Mouse (Mus musculus) hindbrain, embryonic 14.5 days (tissue): Measurements from ENCODE around the gene Acadvl. TPM values are rescaled to one million over a fixed set of nuclear protein-coding genes. Genes with fewer than 3 reads are reported as not detected.
A peak's percentile ranks its signal among the peaks of the same experiment; 100 is the strongest.

Source experiments
- ATAC-seq: fragments of 200-750 bp; cut with Nextera tagmentation; 2 replicates; pipeline ENCODE4 v1.8.0; 2017; ENCODE audit warnings: moderate number of reproducible peaks, mild to moderate bottlenecking, moderate TSS enrichment, moderate library complexity; ENCODE audit not compliant: low FRiP score
- DNase-seq: peaks from one replicate; pipeline ENCODE4 v3.0.0-alpha.2; 2015; ENCODE audit warnings: low spot score
- H3K27ac ChIP-seq: fragments of 300-500 bp; sonication (generic); 2 replicates; pipeline ENCODE4 v1.5.1; 2014; ENCODE audit warnings: mild to moderate bottlenecking, moderate library complexity
- H3K27me3 ChIP-seq: fragments of 300-500 bp; sonication (generic); 2 replicates; pipeline ENCODE4 v1.6.1; 2014; ENCODE audit warnings: mild to moderate bottlenecking, low read length, mixed read lengths; ENCODE audit not compliant: control insufficient read depth, insufficient read depth
- H3K36me3 ChIP-seq: fragments of 300-500 bp; sonication (generic); replicated peaks from 2 replicates; pipeline ENCODE4 v1.6.1; 2014; ENCODE audit not compliant: control insufficient read depth, insufficient read depth
- H3K4me1 ChIP-seq: fragments of 300-500 bp; sonication (generic); replicated peaks from 2 replicates; pipeline ENCODE4 v1.6.1; 2014; ENCODE audit warnings: antibody characterized with exemption, low read length, mixed read lengths; ENCODE audit not compliant: control insufficient read depth, insufficient read depth
- H3K4me2 ChIP-seq: fragments of 300-500 bp; sonication (generic); replicated peaks from 2 replicates; pipeline ENCODE4 v1.6.1; 2014; ENCODE audit warnings: mild to moderate bottlenecking, moderate library complexity
- H3K4me3 ChIP-seq: fragments of 300-500 bp; sonication (generic); replicated peaks from 2 replicates; pipeline ENCODE4 v1.5.1; 2014; ENCODE audit warnings: mild to moderate bottlenecking, low read length
- H3K9ac ChIP-seq: fragments of 300-500 bp; sonication (generic); 2 replicates; pipeline ENCODE4 v1.6.1; 2014
- H3K9me3 ChIP-seq: fragments of 300-500 bp; sonication (generic); 2 replicates; pipeline ENCODE4 v1.6.1; 2016; ENCODE audit warnings: low read length; ENCODE audit not compliant: control insufficient read depth
- WGBS: fragments of 180-500 bp; shearing (Covaris S2); extraction: QIAGEN DNeasy Blood & Tissue Kit; methylation state at CpG from one replicate; pipeline ENCODE4 v1.1.7; 2014; 5-methylcytosine and 5-hydroxymethylcytosine counted together
- polyA plus RNA-seq: library from polyadenylated mRNA; unstranded; fragments of >200 nt; fragmentation: Nextera tagmentation; extraction: Ambion mirVana; gene quantifications from 2 replicates; pipeline ENCODE4 v1.2.1, GENCODE M21; 2014

The Acadvl gene
- polyA plus RNA-seq, 1 experiment from 2014 or later = 56.1 TPM

DNA sequence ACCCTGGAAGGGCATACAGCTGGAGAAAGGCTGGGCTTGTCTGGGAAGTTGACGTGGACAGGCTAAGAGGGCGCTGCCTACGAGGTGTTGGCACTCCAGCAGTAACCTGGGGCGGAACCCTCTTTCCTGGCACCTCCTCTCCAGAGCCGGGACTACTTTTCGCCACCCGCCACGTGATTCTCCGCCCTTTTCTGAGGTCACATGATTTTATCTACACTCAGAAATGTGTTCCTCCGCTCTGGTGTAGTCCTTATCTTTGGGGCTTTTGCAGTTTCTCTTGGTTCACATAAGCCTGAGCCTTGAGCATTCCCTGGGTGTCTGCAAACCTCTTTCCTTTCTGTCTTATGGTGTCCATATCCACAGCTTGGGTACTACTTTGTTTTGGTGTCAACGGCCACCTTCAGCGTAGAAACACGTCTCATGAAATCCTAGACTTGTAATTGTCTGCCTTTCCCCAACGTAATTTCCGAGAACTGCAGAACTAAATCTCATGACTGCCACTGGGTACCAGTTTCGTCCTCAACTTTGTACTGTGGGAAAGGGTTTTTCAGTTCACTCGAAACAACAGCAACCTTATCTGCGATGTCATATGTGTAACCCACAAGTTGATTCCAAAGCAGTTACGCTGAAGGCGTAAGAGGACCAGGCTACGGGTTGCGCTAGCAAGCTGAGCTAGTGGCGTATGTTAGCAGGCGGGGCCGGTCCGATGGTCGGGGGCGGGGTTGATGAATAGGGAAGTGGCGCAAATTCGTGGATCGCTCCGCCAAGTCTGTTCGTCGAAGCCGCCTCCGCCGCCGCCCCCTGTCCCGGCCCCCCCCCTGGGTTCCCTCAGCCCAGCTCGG, 24.1 kb downstream of the Acadvl start, which contains the start of gene Gabarap:
Gabarap (plus strand) TSS at position 294 of the 842 bp plus-strand sequence.
- peaks cover 62% of the 10 kb centered on the region for H3K36me3 ChIP-seq

DNA sequence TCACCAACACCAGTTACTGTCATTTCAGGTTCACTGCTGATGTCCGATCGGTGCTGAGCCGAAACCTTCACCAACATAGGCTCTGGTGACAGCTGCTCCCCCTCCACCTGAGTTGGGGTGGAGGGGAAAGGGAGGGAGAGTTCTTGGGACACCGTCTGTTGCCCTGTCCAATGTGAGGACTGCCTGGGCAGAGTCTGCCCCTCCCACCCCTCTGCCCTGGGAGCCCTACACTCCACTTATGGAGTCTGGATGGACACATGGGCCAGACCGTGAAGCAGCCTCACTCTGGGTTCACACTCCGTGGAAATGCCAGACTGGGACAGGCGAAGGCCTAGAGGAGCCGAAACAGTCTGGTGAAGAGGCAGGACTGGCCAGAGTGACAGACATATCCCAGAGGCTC, 25.3 kb downstream of the Acadvl start:
- Histone ChIP-seq H3K36me3 (peaks cover 72% of the 10 kb centered on the region), H3K9ac (no peak overlapping the region), H3K27ac (no peak overlapping the region), H3K4me1 (peaks cover 9% of the 10 kb centered on the region), H3K4me2 (no peak overlapping the region), H3K27me3 (no peaks in the 10 kb centered on the region), H3K4me3 (no peak overlapping the region), H3K9me3 (no peaks in the 10 kb centered on the region)
- DNase-seq (no peak), ATAC-seq (no peak)
- 96% methylated on average over 8 of the region's 8 CpGs for WGBS

More for the DNA sequence above, 24.1 kb downstream of the Acadvl start, which contains the start of gene Gabarap:
- H3K9me3 ChIP-seq = no peaks in the 10 kb centered on the region
- peaks cover 9% of the 10 kb centered on the region for H3K4me1 ChIP-seq
- under 1% methylated on average over 40 of the region's 40 CpGs for whole genome bisulfite sequencing
- peak within 1 kb of the TSS; percentile 78 for H3K4me3 ChIP-seq
- no peaks in the 10 kb centered on the region for H3K27me3 ChIP-seq
- DNase-seq = peak; percentile 98
- peak within 1 kb of the TSS; percentile 70 for H3K4me2 ChIP-seq
- peak within 1 kb of the TSS; percentile 91 for H3K9ac ChIP-seq
- peak; percentile 68 for ATAC-seq
- peak within 1 kb of the TSS; percentile 92 for H3K27ac ChIP-seq

DNA sequence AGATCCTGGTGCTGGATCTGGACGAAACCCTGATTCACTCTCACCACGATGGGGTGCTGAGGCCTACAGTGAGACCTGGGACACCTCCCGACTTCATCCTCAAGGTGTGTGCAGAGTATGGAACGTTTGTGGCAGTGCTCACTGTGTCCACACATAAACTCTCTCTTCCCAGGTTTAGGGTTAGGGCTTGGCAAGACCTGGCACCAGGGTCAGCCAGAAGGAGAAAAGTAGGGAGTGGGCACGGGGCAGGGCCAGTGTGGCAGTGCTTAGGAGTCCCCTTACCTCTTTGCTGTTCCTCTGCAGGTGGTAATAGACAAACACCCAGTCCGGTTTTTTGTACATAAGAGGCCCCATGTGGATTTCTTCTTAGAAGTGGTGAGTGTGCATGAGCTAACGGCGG, 30.8 kb downstream of the Acadvl start:
- no peak overlapping the region for H3K4me3 ChIP-seq
- H3K27ac ChIP-seq = no peak overlapping the region
- no peak for DNase-seq
- H3K27me3 ChIP-seq = no peaks in the 10 kb centered on the region
- no peak for ATAC-seq
- H3K9me3 ChIP-seq = no peaks in the 10 kb centered on the region
- 91% methylated on average over 8 of the region's 8 CpGs for WGBS
- H3K36me3 ChIP-seq = peaks cover 58% of the 10 kb centered on the region
- H3K4me2 ChIP-seq = no peak overlapping the region
- H3K9ac ChIP-seq = no peak overlapping the region
- H3K4me1 ChIP-seq = peaks cover 20% of the 10 kb centered on the region

DNA sequence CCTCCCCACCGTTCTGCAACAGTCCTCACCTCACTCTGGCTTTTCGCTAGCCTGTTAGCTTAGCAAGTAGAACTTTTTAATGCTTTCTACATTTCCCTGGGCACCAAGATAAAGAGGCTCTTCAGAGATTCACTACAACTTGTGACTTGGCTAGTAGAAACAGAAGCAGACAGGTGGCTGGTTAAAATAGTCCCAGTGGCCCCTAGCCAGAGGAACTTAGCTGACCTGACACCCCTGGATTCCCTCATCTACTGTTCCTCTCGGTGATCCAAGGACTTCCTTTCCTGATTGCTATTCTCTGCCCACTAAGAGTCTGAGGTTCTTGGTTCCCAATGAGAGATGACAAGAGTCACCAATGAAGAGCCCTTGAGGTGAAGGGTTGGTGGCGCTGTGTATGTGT, 31.8 kb downstream of the Acadvl start:
- peaks cover 27% of the 10 kb centered on the region for H3K4me1 ChIP-seq
- no peak for ATAC-seq
- no peak overlapping the region for H3K27ac ChIP-seq
- no peaks in the 10 kb centered on the region for H3K27me3 ChIP-seq
- no peaks in the 10 kb centered on the region for H3K9me3 ChIP-seq
- 91% methylated on average over 4 of the region's 4 CpGs for WGBS
- DNase-seq = no peak
- peaks cover 48% of the 10 kb centered on the region for H3K36me3 ChIP-seq
- 0 out of 2 replicates have a peak overlapping the region, but pooled peaks have one; percentile 100 for H3K4me3 ChIP-seq
- H3K4me2 ChIP-seq = peak overlapping the region; percentile 72
- H3K9ac ChIP-seq = peak overlapping the region; percentile 100; the same call in 1 of the 2 replicates

DNA sequence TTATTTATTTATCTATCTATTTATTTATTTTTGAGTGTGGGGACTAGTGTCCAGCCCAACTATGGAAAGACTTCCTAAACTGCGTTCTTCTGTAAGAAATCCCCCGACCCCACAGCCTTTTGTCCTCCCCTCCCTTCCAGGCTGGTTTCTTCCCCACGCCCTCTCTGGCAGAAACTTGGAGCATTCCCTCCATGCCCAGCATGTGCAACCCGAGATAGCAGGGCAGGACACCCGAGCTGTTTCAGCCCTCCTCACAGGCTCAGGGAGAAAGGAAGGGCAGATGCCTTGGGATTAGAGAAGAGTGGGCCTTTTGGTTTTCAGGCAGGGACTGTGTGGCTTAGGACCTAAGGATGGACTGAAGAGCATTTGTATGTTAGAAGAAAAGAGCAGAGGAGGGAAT, 32.3 kb downstream of the Acadvl start:
- DNase-seq (no peak), ATAC-seq (no peak)
- H3K4me2 ChIP-seq = peak overlapping the region; percentile 72
- peak overlapping the region; percentile 100 for H3K9ac ChIP-seq
- H3K4me1 ChIP-seq = peaks cover 27% of the 10 kb centered on the region
- no peak overlapping the region for H3K27ac ChIP-seq
- WGBS = 50% methylated on average over 5 of the region's 5 CpGs
- peaks cover 43% of the 10 kb centered on the region for H3K36me3 ChIP-seq
- H3K9me3 ChIP-seq = no peaks in the 10 kb centered on the region
- peak overlapping the region; percentile 100; the same call in 1 of the 2 replicates for H3K4me3 ChIP-seq
- H3K27me3 ChIP-seq = no peaks in the 10 kb centered on the region

DNA sequence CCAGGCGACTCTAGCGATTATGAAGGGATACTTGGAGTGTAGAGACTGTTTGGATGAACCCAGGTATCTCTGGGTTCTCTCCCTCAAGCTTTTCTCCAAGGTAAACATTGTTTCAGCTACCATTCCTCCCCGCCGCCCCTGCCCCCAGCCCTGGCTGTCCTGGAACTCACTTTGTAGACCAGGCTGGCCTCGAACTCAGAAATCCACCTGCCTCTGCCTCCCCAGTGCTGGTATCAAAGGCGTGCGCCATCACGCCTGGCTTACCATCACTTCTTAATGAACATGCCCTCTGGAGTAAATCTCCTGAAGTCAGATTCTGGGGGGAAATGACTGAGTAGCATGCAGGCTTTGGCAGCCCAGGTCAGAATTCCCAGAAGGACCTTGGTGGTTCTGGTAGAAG, 33.0 kb downstream of the Acadvl start, which contains the start of gene Elp5:
Elp5 (minus strand) TSS at position 293 of the 400 bp plus-strand sequence.
- ATAC-seq = no peak
- Histone ChIP-seq H3K36me3 (peaks cover 41% of the 10 kb centered on the region), H3K4me3 (peak within 1 kb of the TSS; percentile 100), H3K27me3 (no peaks in the 10 kb centered on the region), H3K9ac (peak within 1 kb of the TSS; percentile 100), H3K4me1 (peaks cover 27% of the 10 kb centered on the region), H3K27ac (peak within 1 kb of the TSS; percentile 100), H3K4me2 (peak within 1 kb of the TSS; percentile 72), H3K9me3 (no peaks in the 10 kb centered on the region)
- DNase-seq = no peak
- WGBS = 63% methylated on average over 8 of the region's 8 CpGs

DNA sequence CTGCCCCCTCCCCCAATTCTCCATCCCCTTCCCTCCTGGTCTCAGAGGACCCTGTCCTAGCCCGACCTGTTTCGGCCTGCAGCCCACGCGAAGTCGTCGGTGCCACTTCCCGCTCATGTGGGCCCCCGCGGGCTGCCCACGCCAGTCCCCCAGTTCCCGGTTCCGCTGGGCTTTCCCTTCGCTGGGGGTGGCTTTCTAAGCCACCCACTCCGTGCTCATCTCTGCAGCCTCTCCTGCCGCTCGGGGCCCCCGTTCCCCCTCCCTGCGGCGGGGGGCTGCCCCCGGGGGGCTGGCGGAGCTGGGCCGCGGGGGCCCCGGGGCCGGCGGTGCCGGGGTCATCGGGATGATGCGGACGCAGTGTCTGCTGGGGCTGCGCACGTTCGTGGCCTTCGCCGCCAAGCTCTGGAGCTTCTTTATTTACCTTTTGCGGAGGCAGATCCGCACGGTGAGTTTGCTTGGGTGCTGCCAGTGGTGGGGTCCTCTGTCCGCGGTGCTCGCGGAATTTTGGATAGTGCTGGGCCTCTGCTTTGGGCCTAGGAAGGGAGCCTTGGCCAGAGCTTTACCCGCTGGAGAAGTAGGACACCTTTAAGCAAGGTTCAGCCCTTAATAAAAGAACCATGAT, 34.0 kb downstream of the Acadvl start, which contains the start of gene Ctdnep1:
Ctdnep1 (plus strand) TSS at position 16 of the 622 bp plus-strand sequence.
- no peaks in the 10 kb centered on the region for H3K27me3 ChIP-seq

DNA sequence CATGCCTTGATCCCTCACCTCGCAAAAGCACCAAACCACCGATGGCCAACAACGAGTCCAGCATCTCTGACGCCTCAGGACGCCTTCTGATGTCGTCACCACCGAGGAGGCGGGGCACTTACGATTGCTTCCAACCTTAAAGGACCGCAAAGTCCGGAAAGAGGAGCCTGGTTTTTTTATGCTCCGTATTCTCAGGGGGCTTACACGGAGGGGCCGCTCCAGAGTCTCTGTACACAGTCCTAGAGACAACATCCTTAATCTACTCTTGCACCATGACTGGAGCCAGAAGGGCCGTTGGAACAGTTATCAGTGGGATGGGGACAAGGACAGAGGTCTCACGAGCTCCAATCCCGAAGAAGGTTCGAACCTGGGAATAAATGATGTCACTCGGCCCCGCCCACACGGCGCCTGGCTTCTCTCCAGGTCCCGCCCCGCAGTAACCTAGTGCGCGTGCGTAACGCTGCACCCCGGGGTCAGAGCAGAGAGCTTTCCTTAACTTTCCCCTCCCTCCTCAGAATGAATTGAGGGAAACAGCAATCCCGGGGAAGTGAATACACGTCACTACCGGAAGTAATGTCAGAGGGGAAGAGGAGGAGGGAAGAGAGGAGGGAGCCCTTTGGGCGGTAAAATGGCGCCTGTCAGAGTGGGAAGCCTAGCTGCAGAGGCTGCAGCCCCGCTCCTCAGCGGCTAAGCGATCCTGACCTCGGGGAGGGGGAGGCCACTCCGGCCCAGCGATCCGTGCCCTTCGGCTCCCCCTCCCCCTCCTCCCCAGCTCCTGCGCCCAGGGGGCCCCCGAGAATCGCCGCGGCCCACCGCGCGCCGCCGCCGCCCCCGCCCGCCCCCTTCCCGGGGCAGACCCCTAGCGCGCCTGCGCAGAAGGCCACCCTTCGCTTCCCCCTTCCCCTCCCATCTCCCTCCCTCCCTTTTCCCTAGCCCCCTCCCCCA, 34.7 kb downstream of the Acadvl start:
- Histone ChIP-seq H3K9me3 (no peaks in the 10 kb centered on the region), H3K4me1 (peaks cover 27% of the 10 kb centered on the region), H3K27me3 (no peaks in the 10 kb centered on the region), H3K4me2 (peak overlapping the region; percentile 72), H3K27ac (peak overlapping the region; percentile 100), H3K4me3 (peak overlapping the region; percentile 100), H3K36me3 (peaks cover 39% of the 10 kb centered on the region), H3K9ac (peak overlapping the region; percentile 100)
- under 1% methylated on average over 33 of the region's 60 CpGs for WGBS
- DNase-seq (peak; percentile 100), ATAC-seq (peak; percentile 94)

More for the DNA sequence above, 34.0 kb downstream of the Acadvl start, which contains the start of gene Ctdnep1:
- peak within 1 kb of the TSS; percentile 100 for H3K27ac ChIP-seq
- peaks cover 27% of the 10 kb centered on the region for H3K4me1 ChIP-seq
- DNase-seq (no peak), ATAC-seq (peak; percentile 41; the same call in 1 of the 2 replicates)
- H3K4me3 ChIP-seq = peak within 1 kb of the TSS; percentile 100
- peaks cover 39% of the 10 kb centered on the region for H3K36me3 ChIP-seq
- no peaks in the 10 kb centered on the region for H3K9me3 ChIP-seq
- peak within 1 kb of the TSS; percentile 100 for H3K9ac ChIP-seq
- WGBS = under 1% methylated on average over 35 of the region's 43 CpGs
- H3K4me2 ChIP-seq = peak within 1 kb of the TSS; percentile 72
